Mouse (Mus musculus) brain, adult 2 months (tissue): Measurements from ENCODE around the gene Gid4.

Experiments used
- DNase-seq: peaks from one replicate; pipeline ENCODE4 v3.0.0; 2011; ENCODE audit warnings: low read depth, low spot score

Gene Gid4

DNA sequence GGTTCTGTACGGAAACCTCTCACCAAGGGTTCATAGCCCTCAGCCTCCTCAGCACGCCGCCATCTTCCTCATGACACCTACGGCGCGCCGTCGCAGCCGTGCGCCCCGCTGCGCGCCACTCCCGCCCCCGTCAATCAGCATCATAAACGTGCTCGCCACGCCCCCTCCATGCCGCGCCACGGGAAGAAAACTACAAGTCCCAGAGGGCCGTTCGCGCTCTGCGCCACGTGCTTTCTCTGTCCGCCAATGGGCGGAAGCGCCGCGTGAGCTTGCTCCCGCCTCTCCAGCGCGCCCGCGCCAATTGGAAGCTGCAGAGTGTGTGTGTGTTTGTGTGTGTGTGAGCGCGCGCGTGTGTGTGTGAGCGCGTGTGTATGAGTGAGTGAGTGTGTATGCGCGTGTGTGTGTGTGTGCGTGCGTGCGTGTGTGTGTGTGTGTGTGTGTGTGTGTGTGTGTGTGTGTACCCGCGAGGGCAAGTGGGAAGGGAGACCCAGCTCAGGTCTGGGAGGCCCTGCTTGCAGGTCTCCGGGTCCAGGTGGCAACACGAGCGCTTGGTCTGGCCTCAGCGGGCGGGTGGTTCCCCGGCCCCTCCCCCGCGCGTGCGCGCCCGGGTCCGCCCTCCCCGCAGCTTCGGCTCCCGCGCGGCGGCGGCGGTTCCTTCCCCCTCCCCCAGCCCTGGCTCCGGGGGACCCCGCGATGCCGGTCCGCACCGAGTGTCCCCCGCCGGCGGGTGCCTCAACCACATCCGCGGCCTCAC is at the start of gene Gid4:
TSS of gene Gid4 (plus strand) at position 183 of the 754 bp plus-strand sequence.
- peak; percentile 100 for DNase-seq

DNA sequence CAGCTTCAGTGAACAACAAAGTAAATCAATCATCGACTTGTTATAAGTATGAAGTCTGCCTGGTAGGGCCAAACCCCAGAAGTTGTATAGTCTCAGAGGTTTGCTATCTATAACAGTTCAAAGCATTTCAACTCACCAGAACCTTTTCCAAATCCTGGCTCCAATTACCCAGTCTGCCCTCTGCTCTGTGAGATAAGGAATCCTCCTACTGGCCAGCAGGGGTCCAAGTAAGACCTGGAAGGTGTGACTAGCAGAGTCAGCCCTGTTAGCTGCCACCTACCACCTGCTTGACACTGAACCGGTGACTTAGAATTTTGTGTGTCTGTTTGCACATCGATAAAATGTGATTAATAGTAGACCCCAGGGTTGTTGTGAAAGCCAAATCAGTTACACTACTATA is 49.7 kb upstream of the Gid4 start:
- DNase-seq, result no peak

GRCm38 (mm10) chr11:60368909-60369308 is 48.0 kb upstream of the Gid4 start:
- DNase-seq, result no peak

GRCm38 (mm10) chr11:60369448-60369847 is 47.5 kb upstream of the Gid4 start:
- DNase-seq, result peak; percentile 55

DNA sequence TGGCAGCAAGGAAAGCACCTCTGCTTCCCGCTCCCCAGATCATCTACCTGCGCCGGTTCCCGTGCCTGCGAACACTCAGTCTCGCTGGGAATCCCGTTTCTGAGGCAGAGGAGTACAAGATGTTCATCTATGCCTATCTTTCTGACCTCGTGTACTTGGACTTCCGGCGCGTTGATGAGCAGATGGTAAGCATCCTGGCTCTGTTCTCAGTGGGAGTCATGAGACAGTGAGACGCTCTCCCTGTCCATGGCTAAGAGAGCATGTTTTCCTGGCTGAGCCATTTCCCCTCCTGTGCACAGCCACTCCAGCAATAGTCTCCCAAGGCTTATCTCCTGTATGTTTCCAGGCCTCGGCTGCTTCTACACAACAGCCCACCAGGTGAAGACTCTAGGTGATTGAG is 46.5 kb upstream of the Gid4 start:
- DNase-seq, result peak; percentile 60

- no peak for DNase-seq
Observed at GRCm38 (mm10) chr11:60374481-60374880, 42.5 kb upstream of the Gid4 start.

DNA sequence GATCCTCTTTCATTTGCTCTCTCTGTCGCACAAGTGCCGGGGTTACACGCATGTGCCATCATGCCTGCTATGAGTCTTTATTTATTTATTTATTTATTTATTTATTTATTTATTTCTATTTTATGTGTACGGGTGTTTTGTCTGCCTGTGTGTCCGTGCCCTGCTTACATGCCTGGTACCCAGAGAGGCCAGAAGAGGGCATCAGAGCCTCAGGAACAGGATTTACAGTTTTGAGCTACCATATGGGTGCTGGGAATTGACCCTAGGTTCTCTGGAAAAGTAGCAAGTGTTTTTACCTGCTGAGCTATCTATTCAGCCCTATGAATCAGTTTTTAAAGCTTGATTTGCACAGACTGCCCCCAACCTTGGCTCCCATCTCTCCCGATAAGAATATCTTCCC is 33.4 kb upstream of the Gid4 start:
- DNase-seq, result no peak

DNA sequence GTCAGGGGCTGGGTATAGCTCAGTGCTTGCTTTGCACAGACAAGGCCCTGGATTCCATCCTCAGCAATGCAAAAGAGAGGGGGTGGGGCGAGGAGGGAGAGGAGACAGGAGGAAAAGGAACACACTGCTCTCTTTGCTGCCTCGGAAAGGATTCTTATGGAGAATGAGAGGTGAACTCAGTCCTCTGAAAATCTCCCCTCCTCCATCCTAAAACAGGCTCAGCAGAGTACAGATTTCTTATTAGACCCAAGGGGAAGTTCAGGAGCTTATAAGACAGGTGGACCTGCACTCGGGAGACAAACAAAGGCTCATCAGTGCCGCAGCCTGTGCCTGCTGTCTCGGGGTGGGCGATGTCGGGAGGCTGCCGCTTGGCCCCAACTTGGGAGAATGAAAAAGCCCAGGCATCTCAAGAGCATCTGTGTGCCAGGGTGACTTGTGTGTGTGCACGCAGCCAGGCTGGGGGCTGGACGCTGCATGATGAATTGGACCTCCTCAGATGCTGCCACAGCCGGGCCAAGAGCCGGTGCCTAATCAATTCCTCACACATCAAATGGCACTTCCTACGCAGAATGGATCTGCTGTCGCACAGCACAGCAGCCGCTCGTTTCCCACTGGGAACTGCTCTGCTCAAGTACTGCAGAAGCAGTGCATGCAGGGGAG is 32.1 kb upstream of the Gid4 start:
- peak; percentile 90 for DNase-seq

DNA sequence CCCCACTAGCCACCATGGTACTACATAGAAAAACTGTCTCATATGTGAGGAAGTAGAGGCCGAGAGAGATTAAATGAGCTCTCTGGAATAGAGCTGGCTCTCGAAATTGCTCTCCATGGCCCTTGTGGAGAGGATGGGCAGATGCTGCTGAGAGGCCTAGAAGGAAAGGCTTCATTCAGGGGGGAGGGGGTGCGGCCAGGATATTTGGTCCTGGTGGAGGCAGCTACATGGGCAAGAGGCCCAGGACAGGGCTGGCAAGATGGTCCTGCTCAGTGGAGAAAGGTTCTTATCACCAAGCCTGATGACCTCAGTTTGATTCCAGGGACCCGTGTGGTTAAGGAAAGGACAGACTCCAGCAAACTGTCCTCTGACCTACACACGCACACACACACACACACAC is 31.0 kb upstream of the Gid4 start:
- DNase-seq, result no peak

- no peak for DNase-seq
Observed at GRCm38 (mm10) chr11:60387944-60388343, 29.0 kb upstream of the Gid4 start.

DNA sequence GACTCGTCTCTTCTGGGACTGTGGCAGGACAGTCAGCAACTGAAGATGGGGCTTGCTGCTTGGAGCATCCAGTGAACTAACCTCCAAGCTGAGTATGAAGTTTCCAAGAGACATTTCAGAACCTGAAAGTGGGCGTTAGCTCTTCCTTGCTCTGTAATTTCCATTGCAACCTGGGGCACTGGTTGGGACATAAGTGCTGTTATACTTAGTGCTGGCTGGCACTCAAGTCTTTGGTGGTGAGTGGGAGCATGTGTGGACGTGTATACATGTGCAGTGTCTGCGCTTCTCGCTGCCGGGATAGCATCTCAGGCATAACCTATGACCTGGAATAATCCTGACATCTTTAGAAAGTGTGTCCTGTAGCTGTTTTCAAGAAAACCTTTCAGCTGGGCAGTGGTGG is 25.6 kb upstream of the Gid4 start:
- peak; percentile 37 for DNase-seq

DNA sequence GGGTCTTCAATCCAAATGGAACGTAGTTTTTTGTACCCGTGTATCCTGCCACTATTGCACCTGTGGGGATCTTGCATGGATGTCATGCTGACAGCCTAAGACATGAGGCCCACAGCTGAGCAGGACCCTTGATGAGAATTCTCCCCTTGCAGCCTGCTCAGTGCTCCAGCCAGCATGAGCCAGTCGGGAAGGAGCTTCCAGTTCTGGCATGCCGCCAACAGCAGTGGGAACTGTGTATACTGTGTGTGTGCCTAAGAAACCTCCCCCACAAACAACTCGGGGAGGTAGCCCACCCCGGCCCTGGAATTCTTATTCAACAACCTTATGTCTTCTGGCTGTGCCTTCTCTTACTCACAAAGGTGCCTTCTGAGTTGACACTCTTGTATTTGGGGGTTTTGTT is 20.4 kb upstream of the Gid4 start:
- peak; percentile 42 for DNase-seq

DNA sequence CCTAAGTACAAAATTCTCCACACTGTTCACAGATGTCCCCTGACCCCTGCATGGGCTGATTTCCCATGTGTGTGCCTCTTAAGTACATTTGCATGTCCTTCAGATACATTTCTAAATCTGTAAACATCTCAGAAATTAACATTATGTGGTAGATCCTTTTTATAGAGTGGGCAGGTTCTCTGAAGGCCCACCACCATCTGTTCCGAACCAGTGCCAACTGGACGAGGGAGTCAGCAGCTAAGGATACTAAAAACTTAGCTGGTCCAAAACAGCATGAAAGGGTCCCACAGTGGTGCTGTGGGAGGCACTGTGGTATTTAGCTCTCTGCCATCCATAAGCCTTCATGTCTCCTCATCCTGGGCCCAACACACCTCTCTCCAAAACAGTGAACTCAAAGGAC is 19.8 kb upstream of the Gid4 start:
- DNase-seq, result peak; percentile 75

DNA sequence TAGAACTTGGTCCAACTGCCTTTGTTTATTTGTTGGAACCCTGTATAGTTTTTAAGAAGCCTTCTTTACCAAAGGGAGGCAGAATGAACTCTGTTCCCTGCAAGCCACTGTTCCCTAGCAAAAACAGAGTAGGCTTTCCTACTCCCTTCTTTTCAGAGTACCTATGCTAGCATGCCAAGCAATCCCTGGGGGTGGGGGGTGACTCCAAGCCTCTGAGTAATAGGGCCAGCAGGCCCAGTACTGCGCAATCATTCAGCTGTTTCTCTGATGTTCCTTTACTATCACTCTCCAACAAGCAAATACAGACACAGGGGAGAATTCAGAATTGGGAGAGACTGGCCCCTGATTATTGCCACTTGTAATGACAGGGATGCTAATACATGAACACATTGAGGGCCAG is 10.3 kb upstream of the Gid4 start:
- DNase-seq, result peak; percentile 13

DNA sequence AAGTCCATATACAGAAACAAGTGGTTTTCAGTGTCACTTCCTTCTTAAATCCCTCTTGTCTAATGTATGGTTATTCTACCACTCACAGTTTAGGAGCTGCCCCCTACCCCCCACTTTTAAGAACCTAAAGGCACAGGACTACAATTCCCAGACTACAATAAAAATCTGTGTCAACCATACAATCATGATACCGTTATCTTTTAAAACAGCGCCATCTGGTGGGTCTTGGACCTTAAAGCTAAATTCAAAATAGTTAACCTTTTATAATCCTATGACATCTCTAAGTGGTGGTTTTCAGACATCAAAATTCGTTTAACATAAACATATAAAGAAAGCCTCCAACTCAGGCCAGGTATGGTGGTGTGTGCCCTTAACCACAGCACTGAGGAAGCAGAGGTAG is 4.8 kb upstream of the Gid4 start:
- peak; percentile 82 for DNase-seq

GRCm38 (mm10) chr11:60412921-60413320 is 4.0 kb upstream of the Gid4 start:
- DNase-seq, result no peak

- no peak for DNase-seq
Observed at GRCm38 (mm10) chr11:60416590-60416962, 369 bp upstream of the Gid4 start.

- peak; percentile 26 for DNase-seq
Observed at GRCm38 (mm10) chr11:60417717-60418472, 950 bp downstream of the Gid4 start, which contains the start of gene Atpaf2. Gene Atpaf2, minus strand, starts transcription at chr11:60418457.

DNA sequence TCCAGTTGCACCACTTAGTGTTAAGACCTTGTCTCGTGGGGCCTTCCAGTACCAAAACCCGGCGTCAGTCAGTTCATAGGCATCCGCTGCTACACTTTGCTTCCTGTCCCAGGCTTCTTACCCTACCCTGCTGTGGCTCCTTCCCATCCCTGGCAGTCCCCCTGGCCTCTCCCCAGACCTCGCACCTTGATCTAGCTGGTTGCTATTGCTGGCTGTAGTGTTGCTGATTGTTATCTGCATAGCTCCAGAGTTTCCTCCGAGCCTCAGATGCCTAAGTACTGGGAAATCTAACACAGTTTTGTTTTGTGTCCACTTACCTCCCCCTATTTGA is 1.5 kb downstream of the Gid4 start:
- DNase-seq, result no peak

- DNase-seq, result peak; percentile 66
Observed at GRCm38 (mm10) chr11:60422046-60422668, 5.2 kb downstream of the Gid4 start.

- DNase-seq, result no peak
Observed at GRCm38 (mm10) chr11:60423006-60423405, 6.1 kb downstream of the Gid4 start.

GRCm38 (mm10) chr11:60426417-60426816 is 9.5 kb downstream of the Gid4 start:
- DNase-seq, result no peak
